Mouse (Mus musculus) adrenal gland, adult 18-20 months (tissue): ENCODE measurements around the gene Mast4. TPM values are rescaled to one million over a fixed set of nuclear protein-coding genes. Genes with fewer than 3 reads are reported as not detected.

Source experiments
- DNase-seq, 2 experiments: peaks; one replicate each; pipeline ENCODE4 v3.0.0; 2021 to 2022; ENCODE audit warnings: low spot score in 2 of 2
- total RNA-seq, 2 experiments: library from RNA; stranded (reverse); gene quantifications; 1 replicate in 1 of 2; 2 replicates in 1 of 2; pipeline ENCODE4 v1.2.3; 2021

Gene Mast4
- total RNA-seq, 2 experiments from 2014 or later, result 70.7 to 72.0 TPM

GRCm38 (mm10) chr13:103316777-103317367 is 17.4 kb downstream of the Mast4 start:
- DNase-seq, result no peak

GRCm38 (mm10) chr13:103315113-103315708 is 19.1 kb downstream of the Mast4 start:
- no peak for DNase-seq

- no peak for DNase-seq
These were observed 26.0 kb downstream of the Mast4 start for GRCm38 (mm10) chr13:103308296-103308695.

GRCm38 (mm10) chr13:103303826-103304225 is 30.5 kb downstream of the Mast4 start:
- no peak for DNase-seq

- no peak for DNase-seq
These were observed 31.8 kb downstream of the Mast4 start for GRCm38 (mm10) chr13:103302508-103302907.

- no peak for DNase-seq
These were observed 32.2 kb downstream of the Mast4 start for GRCm38 (mm10) chr13:103302077-103302476.

- DNase-seq, result no peak
These were observed 39.9 kb downstream of the Mast4 start for GRCm38 (mm10) chr13:103294424-103294823.

GRCm38 (mm10) chr13:103293121-103293520 is 41.2 kb downstream of the Mast4 start:
- DNase-seq, result no peak

- no peak for DNase-seq
These were observed 43.2 kb downstream of the Mast4 start for GRCm38 (mm10) chr13:103291098-103291497.

GRCm38 (mm10) chr13:103285821-103286220 is 48.5 kb downstream of the Mast4 start:
- no peak for DNase-seq

- DNase-seq, result no peak
These were observed 49.3 kb downstream of the Mast4 start for GRCm38 (mm10) chr13:103285036-103285435.

GRCm38 (mm10) chr13:103270856-103271391 is 63.4 kb downstream of the Mast4 start:
- DNase-seq, result no peak

GRCm38 (mm10) chr13:103262707-103263106 is 71.6 kb downstream of the Mast4 start:
- no peak for DNase-seq

- DNase-seq, result no peak
These were observed 72.2 kb downstream of the Mast4 start for GRCm38 (mm10) chr13:103262061-103262460.

GRCm38 (mm10) chr13:103260414-103260813 is 73.9 kb downstream of the Mast4 start:
- DNase-seq, result no peak

GRCm38 (mm10) chr13:103258106-103258505 is 76.2 kb downstream of the Mast4 start:
- DNase-seq, result no peak

GRCm38 (mm10) chr13:103254861-103255260 is 79.4 kb downstream of the Mast4 start:
- DNase-seq, result no peak

- DNase-seq, result no peak
These were observed 81.2 kb downstream of the Mast4 start for GRCm38 (mm10) chr13:103253077-103253476.

GRCm38 (mm10) chr13:103248102-103249054 is 85.9 kb downstream of the Mast4 start:
- DNase-seq, result no peak

GRCm38 (mm10) chr13:103246973-103247718 is 87.2 kb downstream of the Mast4 start:
- no peak for DNase-seq

- DNase-seq, result no peak
These were observed 88.9 kb downstream of the Mast4 start for GRCm38 (mm10) chr13:103245431-103245830.
